Mouse (Mus musculus) kidney, adult 2 months (tissue): Measurements from ENCODE around the gene Aldh1a7.

Experiments
- CTCF ChIP-seq: fragments of 200-500 bp; conservative IDR thresholded peaks from 2 replicates; pipeline ENCODE4 v1.5.1; 2011; ENCODE audit warnings: low read depth, mild to moderate bottlenecking, control low read depth, low read length, moderate library complexity, mixed read lengths; ENCODE audit not compliant: insufficient read depth, insufficient read length
- POLR2A ChIP-seq: fragments of 200-500 bp; IDR thresholded peaks from one replicate; pipeline ENCODE4 v1.6.1; 2011; ENCODE audit warnings: low read depth, low read length, control low read depth

DNA sequence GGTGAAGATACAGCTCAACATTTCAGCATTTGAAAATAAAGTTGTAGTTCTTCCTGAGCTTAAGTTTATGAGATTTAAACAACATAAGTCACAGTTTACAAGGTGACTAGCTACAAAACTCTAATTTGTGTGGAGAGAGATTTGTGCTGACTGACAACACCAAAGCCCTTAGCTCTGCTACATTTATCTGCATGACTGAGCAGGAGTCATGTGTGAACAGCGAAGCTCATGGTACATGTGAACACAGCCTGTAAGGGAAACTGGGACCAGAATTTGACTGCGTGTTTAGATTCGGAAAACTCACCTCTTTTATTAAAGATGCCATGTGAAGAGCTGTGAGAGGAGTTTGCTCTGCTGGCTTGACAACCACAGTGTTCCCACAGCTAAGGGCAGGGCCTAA is 11.7 kb downstream of the Aldh1a7 start:
- no peak for TF ChIP-seq POLR2A
- TF ChIP-seq CTCF: no peak
